Mouse (Mus musculus) G1E (cell line): ENCODE data around the gene Clybl.

ENCODE experiments used
- CTCF ChIP-seq: IDR thresholded peaks from 2 replicates; pipeline ENCODE4 v1.5.1; 2012; ENCODE audit warnings: low read depth, low read length, inconsistent platforms, mixed read lengths
- GATA1 ChIP-seq: IDR thresholded peaks from 2 replicates; pipeline ENCODE4 v1.6.1; 2012; ENCODE audit warnings: borderline replicate concordance, low read length, inconsistent platforms, mixed read lengths
- POLR2AphosphoS5 ChIP-seq: IDR thresholded peaks from 2 replicates; pipeline ENCODE4 v1.6.1; 2012; ENCODE audit warnings: low read depth, low read length, inconsistent platforms; ENCODE audit not compliant: insufficient replicate concordance
- TAL1 ChIP-seq: conservative IDR thresholded peaks from 2 replicates; pipeline ENCODE4 v1.6.1; 2012; ENCODE audit warnings: low read depth, low read length, inconsistent platforms, mixed read lengths

- TF ChIP-seq CTCF (no peak), GATA1 (no peak), POLR2AphosphoS5 (no peak), TAL1 (no peak)
Observed at GRCm38 (mm10) chr14:122382281-122382680, 200.8 kb downstream of the Clybl start.
